Mouse (Mus musculus): ENCODE results near the gene Calm1. TPM values are rescaled to one million over a fixed set of nuclear protein-coding genes. Genes with fewer than 3 reads are reported as not detected.

Gene Calm1
- polyA plus RNA-seq (2016; fragmentation: Nextera tagmentation; extraction: Ambion mirVana) = 1,638 and 1,690 TPM in 2 replicates

DNA sequence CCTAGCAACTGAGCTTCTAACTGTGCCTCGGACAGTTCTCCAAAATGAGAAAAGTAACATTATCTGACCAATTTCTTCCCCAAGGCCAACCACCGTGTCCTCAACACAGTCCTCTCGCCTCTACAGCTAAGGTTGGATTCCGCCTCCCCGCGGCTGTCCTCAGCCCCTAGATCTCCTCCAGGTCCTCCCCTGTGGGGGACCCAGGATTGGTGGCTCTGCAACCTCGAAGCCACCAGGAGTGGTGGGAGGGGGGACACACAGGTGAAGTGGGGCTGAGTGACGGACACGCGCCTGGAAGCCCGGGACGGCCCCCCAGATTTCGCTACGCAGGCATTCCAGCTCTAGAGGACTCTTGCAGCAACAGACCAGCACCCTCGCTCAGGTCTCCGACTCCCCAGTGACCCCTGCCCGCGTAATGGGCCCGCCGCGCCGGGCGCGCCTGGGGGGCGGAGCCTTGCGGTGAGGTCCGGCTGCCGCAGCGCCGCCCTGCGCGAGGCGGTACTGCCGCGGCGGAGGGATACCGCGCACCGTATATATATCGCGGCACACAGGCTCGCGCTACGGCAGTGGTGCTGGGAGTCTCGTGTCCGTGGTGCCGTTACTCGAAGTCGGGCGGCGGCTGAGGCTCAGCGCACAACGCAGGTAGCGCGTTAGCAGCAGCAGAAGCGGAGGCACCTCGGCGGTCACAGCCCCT is at the start of gene Calm1:
TSS of gene Calm1 (plus strand) at position 469 of the 694 bp plus-strand sequence.
- Histone ChIP-seq H3K9ac (peak within 1 kb of the TSS; percentile 99), H3K4me3 (peak within 1 kb of the TSS; percentile 96), H3K36me3 (peaks cover 15% of the 10 kb centered on the region), H3K27me3 (no peaks in the 10 kb centered on the region), H3K4me1 (peaks cover 19% of the 10 kb centered on the region), H3K9me3 (replicated peaks) (no peaks in the 10 kb centered on the region), H3K4me2 (replicated peaks) (peak within 1 kb of the TSS; percentile 91), H3K27ac (peak within 1 kb of the TSS; percentile 86)
- under 1% methylated on average over 57 of the region's 58 CpGs for WGBS
- ATAC-seq (ENCODE audit: low FRiP score) = peak; percentile 87

- no peak for ATAC-seq (ENCODE audit: low FRiP score)
- no peak overlapping the region for H3K27ac ChIP-seq
- no peak overlapping the region for H3K4me2 ChIP-seq (replicated peaks)
- WGBS = 94% methylated on average over 7 of the region's 7 CpGs
- no peaks in the 10 kb centered on the region for H3K4me1 ChIP-seq
- no peaks in the 10 kb centered on the region for H3K27me3 ChIP-seq
- H3K36me3 ChIP-seq = peaks cover 34% of the 10 kb centered on the region
- no peaks in the 10 kb centered on the region for H3K9me3 ChIP-seq (replicated peaks)
- no peak overlapping the region for H3K4me3 ChIP-seq
- no peak overlapping the region for H3K9ac ChIP-seq
These were observed 46.8 kb upstream of the Calm1 start for GRCm38 (mm10) chr12:100152466-100152865.

DNA sequence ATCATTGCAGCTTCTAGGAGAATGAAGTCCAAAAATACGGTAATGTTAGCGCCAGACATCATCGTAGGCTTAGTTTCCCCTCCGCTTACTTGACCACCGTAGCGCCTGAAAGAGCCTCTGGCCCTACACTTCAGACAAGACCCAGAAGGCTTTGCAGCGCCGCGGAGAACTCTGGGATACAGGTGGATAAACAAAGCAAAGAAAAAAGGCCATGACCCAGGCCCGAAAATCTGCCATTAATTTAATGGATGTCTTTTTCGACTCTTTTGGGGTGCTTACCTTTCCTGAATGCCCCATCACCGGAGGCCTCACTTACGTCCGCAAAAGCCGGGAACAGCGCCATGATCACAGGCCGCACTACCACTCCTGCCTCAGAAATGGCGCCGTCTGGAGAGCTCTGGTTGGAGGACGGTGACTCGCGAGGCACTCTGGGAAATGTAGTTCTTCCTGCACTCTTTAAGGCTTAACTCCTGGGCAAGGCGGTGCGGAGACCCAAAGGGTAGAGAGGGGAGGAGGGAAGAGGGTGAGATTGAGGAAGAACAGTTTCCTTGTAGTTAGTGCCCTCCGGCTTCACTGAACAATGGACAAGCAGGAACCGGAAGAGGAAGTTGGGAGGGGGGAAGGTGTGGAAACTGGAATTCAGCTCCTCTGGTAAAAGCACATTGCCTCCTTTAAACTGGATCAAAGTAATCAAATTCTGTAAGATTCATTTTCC is 39.8 kb upstream of the Calm1 start, which contains the start of gene Nrde2:
TSS of gene Nrde2 (minus strand) at position 393 of the 715 bp plus-strand sequence.
- Histone ChIP-seq H3K27ac (peak within 1 kb of the TSS; percentile 62), H3K4me3 (peak within 1 kb of the TSS; percentile 50), H3K9me3 (replicated peaks) (no peaks in the 10 kb centered on the region), H3K4me2 (replicated peaks) (peak within 1 kb of the TSS; percentile 64), H3K36me3 (no peaks in the 10 kb centered on the region), H3K27me3 (no peaks in the 10 kb centered on the region), H3K4me1 (peaks cover 6% of the 10 kb centered on the region; the same call in 1 of the 2 replicates), H3K9ac (peak within 1 kb of the TSS; percentile 71)
- WGBS = under 1% methylated on average over 26 of the region's 26 CpGs
- ATAC-seq (ENCODE audit: low FRiP score) = peak; percentile 99

DNA sequence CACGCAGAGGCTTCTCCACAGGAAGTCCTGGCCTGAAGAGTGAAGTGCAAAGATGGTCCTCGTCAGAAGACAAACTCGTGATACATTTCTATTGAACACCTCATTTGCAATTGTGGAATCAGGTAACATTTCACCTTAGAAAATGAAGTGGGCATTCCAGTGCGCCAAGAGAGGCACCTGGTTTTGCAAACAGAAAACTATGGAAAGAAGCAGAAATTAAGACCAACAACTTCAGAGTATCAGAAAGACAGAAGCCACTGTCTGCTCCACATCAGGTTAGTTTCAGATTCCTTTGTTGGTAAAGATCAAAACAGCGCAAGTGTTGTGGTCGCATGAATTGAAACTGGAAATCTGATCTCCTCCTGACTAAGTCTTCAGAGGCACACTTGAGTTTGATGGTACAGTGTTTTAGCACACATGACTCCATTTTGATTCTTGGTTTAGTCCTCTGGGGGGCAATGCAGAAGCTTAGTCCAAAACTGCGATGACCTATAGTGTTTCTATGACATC is 34.2 kb upstream of the Calm1 start:
- no peak overlapping the region for H3K4me2 ChIP-seq (replicated peaks)
- H3K9me3 ChIP-seq (replicated peaks) = no peaks in the 10 kb centered on the region
- H3K36me3 ChIP-seq = no peaks in the 10 kb centered on the region
- H3K4me3 ChIP-seq = no peak overlapping the region
- no peak overlapping the region for H3K27ac ChIP-seq
- 72% methylated on average over 7 of the region's 7 CpGs for WGBS
- ATAC-seq (ENCODE audit: low FRiP score) = no peak
- H3K27me3 ChIP-seq = no peaks in the 10 kb centered on the region
- peaks cover 13% of the 10 kb centered on the region for H3K4me1 ChIP-seq
- no peak overlapping the region for H3K9ac ChIP-seq

GRCm38 (mm10) chr12:100166177-100166576 is 33.1 kb upstream of the Calm1 start:
- no peak overlapping the region for H3K9ac ChIP-seq
- no peak overlapping the region for H3K4me3 ChIP-seq
- no peaks in the 10 kb centered on the region for H3K27me3 ChIP-seq
- no peak overlapping the region for H3K27ac ChIP-seq
- H3K4me1 ChIP-seq = peaks cover 13% of the 10 kb centered on the region
- no peaks in the 10 kb centered on the region for H3K9me3 ChIP-seq (replicated peaks)
- peak; percentile 71 for ATAC-seq (ENCODE audit: low FRiP score)
- no peaks in the 10 kb centered on the region for H3K36me3 ChIP-seq
- no peak overlapping the region for H3K4me2 ChIP-seq (replicated peaks)
- 27% methylated on average over 3 of the region's 3 CpGs for WGBS

- no peak overlapping the region for H3K9ac ChIP-seq
- no peak overlapping the region for H3K4me3 ChIP-seq
- no peak overlapping the region for H3K4me2 ChIP-seq (replicated peaks)
- peaks cover 13% of the 10 kb centered on the region for H3K4me1 ChIP-seq
- H3K27me3 ChIP-seq = no peaks in the 10 kb centered on the region
- peak overlapping the region; percentile 6; the same call in 1 of the 2 replicates for H3K27ac ChIP-seq
- 79% methylated on average over 8 of the region's 8 CpGs for WGBS
- H3K36me3 ChIP-seq = no peaks in the 10 kb centered on the region
- no peak for ATAC-seq (ENCODE audit: low FRiP score)
- no peaks in the 10 kb centered on the region for H3K9me3 ChIP-seq (replicated peaks)
These were observed 32.3 kb upstream of the Calm1 start for GRCm38 (mm10) chr12:100166939-100167338.

- Histone ChIP-seq H3K27me3 (no peaks in the 10 kb centered on the region), H3K4me1 (peaks cover 13% of the 10 kb centered on the region), H3K4me2 (replicated peaks) (no peak overlapping the region), H3K9me3 (replicated peaks) (no peaks in the 10 kb centered on the region), H3K9ac (no peak overlapping the region), H3K27ac (no peak overlapping the region), H3K36me3 (no peaks in the 10 kb centered on the region), H3K4me3 (no peak overlapping the region)
- 0 out of 2 replicates have a peak, but pooled peaks have one; percentile 5 for ATAC-seq (ENCODE audit: low FRiP score)
- 89% methylated on average over 1 of the region's 1 CpGs for WGBS
These were observed 31.7 kb upstream of the Calm1 start for GRCm38 (mm10) chr12:100167502-100167901.

DNA sequence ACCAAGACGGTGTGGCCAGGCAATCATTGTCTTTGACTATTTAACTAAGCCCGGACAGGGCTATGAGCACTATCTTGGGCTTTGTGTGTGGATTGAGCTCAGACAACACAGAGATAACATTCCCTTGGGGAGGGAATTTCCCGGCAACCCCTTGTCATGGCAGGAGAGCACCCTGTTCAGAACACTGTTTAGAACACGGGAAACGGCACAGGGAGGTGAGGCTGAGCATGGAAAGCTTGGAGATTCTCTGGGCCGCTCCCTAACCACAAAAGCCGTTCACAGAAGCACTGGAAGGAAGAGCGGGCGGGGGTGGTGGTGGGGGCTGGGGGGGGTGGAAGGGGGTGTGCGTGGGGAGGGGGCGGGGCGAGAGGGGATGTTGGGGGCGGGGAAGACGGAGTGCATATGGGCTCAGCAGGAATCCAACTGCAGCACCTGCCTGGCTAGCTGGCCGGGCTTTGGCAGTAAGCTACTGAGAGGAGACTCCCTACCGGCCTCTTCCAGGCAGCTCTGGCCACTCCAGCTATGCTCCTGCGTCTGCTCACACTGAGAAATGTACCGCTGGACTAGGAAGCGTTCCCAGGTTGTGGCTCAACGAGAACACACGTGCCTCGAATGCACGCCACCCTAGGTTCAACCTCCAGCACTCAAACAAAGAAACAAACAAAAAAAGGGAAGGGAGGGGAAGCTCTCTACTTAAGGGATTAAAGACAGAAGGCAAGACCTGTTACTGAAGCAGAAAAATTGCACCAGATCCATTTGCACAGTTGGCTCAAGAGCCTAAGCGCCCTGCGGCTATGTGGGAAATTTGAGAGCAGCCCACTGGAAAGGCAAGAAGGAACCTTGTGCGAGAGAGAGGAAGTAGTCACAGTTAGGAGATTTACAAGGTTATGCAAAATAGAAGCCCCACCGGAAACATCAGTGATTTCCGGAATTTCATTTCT is 31.0 kb upstream of the Calm1 start:
- Histone ChIP-seq H3K4me1 (peaks cover 13% of the 10 kb centered on the region), H3K9ac (peak overlapping the region; percentile 13; the same call in 1 of the 2 replicates), H3K9me3 (replicated peaks) (no peaks in the 10 kb centered on the region), H3K27ac (peak overlapping the region; percentile 73), H3K4me2 (replicated peaks) (peak overlapping the region; percentile 46), H3K36me3 (no peaks in the 10 kb centered on the region), H3K27me3 (no peaks in the 10 kb centered on the region), H3K4me3 (peak overlapping the region; percentile 21)
- whole genome bisulfite sequencing = 18% methylated on average over 25 of the region's 28 CpGs
- ATAC-seq (ENCODE audit: low FRiP score) = peak; percentile 74

- peaks cover 10% of the 10 kb centered on the region for H3K4me1 ChIP-seq
- WGBS = 73% methylated on average over 7 of the region's 7 CpGs
- H3K4me3 ChIP-seq = no peak overlapping the region
- H3K36me3 ChIP-seq = no peaks in the 10 kb centered on the region
- no peak overlapping the region for H3K9ac ChIP-seq
- no peak overlapping the region for H3K4me2 ChIP-seq (replicated peaks)
- no peak overlapping the region for H3K27ac ChIP-seq
- no peaks in the 10 kb centered on the region for H3K27me3 ChIP-seq
- H3K9me3 ChIP-seq (replicated peaks) = no peaks in the 10 kb centered on the region
- ATAC-seq (ENCODE audit: low FRiP score) = no peak
These were observed 26.8 kb upstream of the Calm1 start for GRCm38 (mm10) chr12:100172481-100172880.

DNA sequence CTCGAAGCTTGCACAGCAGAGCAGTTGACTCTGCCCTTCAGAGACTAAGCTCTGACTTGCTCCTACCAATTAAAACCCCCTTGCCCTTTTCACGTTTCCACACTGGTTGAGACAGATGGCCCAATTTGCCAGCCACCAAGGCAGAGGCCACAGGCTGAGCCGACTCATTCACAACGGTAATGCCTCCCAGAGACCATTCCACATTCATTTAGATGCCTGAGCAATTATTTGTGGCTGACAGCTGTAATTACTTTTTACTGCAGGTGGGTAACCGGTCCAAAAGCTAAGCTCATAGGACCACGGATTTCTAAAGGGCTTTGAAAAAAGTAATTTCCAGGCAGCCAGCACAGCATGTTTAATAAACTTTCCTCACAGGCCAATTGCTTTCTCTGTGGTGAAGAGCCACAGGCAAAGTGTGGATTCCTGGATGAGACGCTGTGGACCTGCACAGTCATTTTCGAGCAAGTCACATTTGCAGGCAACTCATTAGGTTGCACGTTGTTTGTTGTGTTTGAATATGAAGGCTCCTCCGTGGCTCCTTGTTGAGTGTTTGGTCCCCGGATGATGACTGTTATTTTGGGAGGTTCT is 22.7 kb upstream of the Calm1 start:
- Histone ChIP-seq H3K4me2 (replicated peaks) (no peak overlapping the region), H3K9me3 (replicated peaks) (no peaks in the 10 kb centered on the region), H3K27me3 (no peaks in the 10 kb centered on the region), H3K9ac (no peak overlapping the region), H3K4me3 (no peak overlapping the region), H3K27ac (0 out of 2 replicates have a peak overlapping the region, but pooled peaks have one; percentile 25), H3K4me1 (peaks cover 4% of the 10 kb centered on the region; the same call in 1 of the 2 replicates), H3K36me3 (no peaks in the 10 kb centered on the region)
- 51% methylated on average over 11 of the region's 11 CpGs for WGBS
- ATAC-seq (ENCODE audit: low FRiP score) = peak; percentile 56

GRCm38 (mm10) chr12:100178898-100179440 is 20.3 kb upstream of the Calm1 start:
- no peak overlapping the region for H3K9ac ChIP-seq
- H3K4me3 ChIP-seq = no peak overlapping the region
- no peak for ATAC-seq (ENCODE audit: low FRiP score)
- no peaks in the 10 kb centered on the region for H3K36me3 ChIP-seq
- no peak overlapping the region for H3K4me2 ChIP-seq (replicated peaks)
- no peaks in the 10 kb centered on the region for H3K27me3 ChIP-seq
- no peaks in the 10 kb centered on the region for H3K9me3 ChIP-seq (replicated peaks)
- no peak overlapping the region for H3K27ac ChIP-seq
- H3K4me1 ChIP-seq = peaks cover 4% of the 10 kb centered on the region; the same call in 1 of the 2 replicates
- 37% methylated on average over 6 of the region's 6 CpGs for WGBS

All from hindbrain, embryonic 12.5 days (tissue).